Mouse (Mus musculus): ENCODE measurements around the gene Fxyd2. TPM values are rescaled to one million over a fixed set of nuclear protein-coding genes. Genes with fewer than 3 reads are reported as not detected.

Gene Fxyd2
- total and polyA plus RNA-seq, 2 experiments from 2014 or later, result 17.1 to 19.5 TPM

GRCm38 (mm10) chr9:45421209-45421608 is 21.7 kb downstream of the Fxyd2 start:
- Histone ChIP-seq H3K4me2 (ENCODE audit: low read depth, low read length) (no peak overlapping the region), H3K4me3 (ENCODE audit: low read length) (no peak overlapping the region), H3K9me3 (ENCODE audit: low read length) (no peaks in the 10 kb centered on the region), H3K27ac (no peak overlapping the region), H3K27me3 (ENCODE audit: insufficient read depth, low read length) (no peaks in the 10 kb centered on the region), H3K36me3 (ENCODE audit: insufficient read depth, low read length) (no peaks in the 10 kb centered on the region), H3K9ac (replicated peaks; ENCODE audit: low read length) (no peak overlapping the region), H3K4me1 (ENCODE audit: insufficient read depth, low read length) (no peaks in the 10 kb centered on the region)
- TF ChIP-seq CTCF (IDR thresholded peaks at IDR 0.05; ENCODE audit: low read depth), result peak; percentile 65
- ATAC-seq (no peak), DNase-seq (ENCODE audit: low spot score) (peak; percentile 59)
- WGBS, result 63% methylated on average over 8 of the region's 8 CpGs

- H3K4me3 ChIP-seq (ENCODE audit: low read length), result no peak overlapping the region
- no peaks in the 10 kb centered on the region for H3K4me1 ChIP-seq (ENCODE audit: insufficient read depth, low read length)
- H3K27me3 ChIP-seq (ENCODE audit: insufficient read depth, low read length), result no peaks in the 10 kb centered on the region
- no peaks in the 10 kb centered on the region for H3K9me3 ChIP-seq (ENCODE audit: low read length)
- no peak for DNase-seq (ENCODE audit: low spot score)
- 70% methylated on average over 7 of the region's 7 CpGs for WGBS
- H3K27ac ChIP-seq, result no peak overlapping the region
- no peaks in the 10 kb centered on the region for H3K36me3 ChIP-seq (ENCODE audit: insufficient read depth, low read length)
- H3K9ac ChIP-seq (replicated peaks; ENCODE audit: low read length), result no peak overlapping the region
- TF ChIP-seq CTCF (IDR thresholded peaks at IDR 0.05; ENCODE audit: low read depth), result no peak
- no peak for ATAC-seq
- no peak overlapping the region for H3K4me2 ChIP-seq (ENCODE audit: low read depth, low read length)
These were observed 23.4 kb downstream of the Fxyd2 start for GRCm38 (mm10) chr9:45422761-45423298.

DNA sequence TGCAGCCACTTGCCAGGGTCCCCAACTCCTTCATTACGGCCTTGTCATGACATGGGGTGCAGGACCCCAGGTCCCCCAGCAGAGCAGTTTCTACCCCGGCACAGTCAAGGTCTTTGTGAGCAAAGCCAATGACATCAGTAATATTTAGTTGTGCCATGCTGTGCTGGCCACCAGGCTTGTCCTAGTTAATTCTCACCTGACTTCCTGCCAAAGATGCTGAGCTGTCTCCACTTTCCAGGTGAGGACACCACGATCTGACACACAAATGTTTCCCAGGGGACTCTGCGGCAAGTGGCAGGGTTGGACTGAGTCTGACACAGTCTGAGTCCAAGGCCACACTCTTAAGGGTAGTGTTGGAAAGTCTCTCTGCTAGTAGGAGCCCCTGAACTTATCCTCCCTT is 27.0 kb downstream of the Fxyd2 start, which contains the start of gene Dscaml1:
Gene Dscaml1, plus strand, starts transcription at position 173 of the 400 bp plus-strand sequence.
- H3K9ac ChIP-seq (replicated peaks; ENCODE audit: low read length), result no peak within 1 kb of the TSS
- H3K36me3 ChIP-seq (ENCODE audit: insufficient read depth, low read length), result no peaks in the 10 kb centered on the region
- no peak within 1 kb of the TSS for H3K4me3 ChIP-seq (ENCODE audit: low read length)
- H3K27me3 ChIP-seq (ENCODE audit: insufficient read depth, low read length), result no peaks in the 10 kb centered on the region; the same call in 1 of the 2 replicates
- ATAC-seq (no peak), DNase-seq (ENCODE audit: low spot score) (no peak)
- H3K9me3 ChIP-seq (ENCODE audit: low read length), result no peaks in the 10 kb centered on the region
- H3K4me1 ChIP-seq (ENCODE audit: insufficient read depth, low read length), result no peaks in the 10 kb centered on the region
- no peak within 1 kb of the TSS for H3K27ac ChIP-seq
- 75% methylated on average over 4 of the region's 4 CpGs for WGBS
- TF ChIP-seq CTCF (IDR thresholded peaks at IDR 0.05; ENCODE audit: low read depth), result no peak
- H3K4me2 ChIP-seq (ENCODE audit: low read depth, low read length), result no peak within 1 kb of the TSS

DNA sequence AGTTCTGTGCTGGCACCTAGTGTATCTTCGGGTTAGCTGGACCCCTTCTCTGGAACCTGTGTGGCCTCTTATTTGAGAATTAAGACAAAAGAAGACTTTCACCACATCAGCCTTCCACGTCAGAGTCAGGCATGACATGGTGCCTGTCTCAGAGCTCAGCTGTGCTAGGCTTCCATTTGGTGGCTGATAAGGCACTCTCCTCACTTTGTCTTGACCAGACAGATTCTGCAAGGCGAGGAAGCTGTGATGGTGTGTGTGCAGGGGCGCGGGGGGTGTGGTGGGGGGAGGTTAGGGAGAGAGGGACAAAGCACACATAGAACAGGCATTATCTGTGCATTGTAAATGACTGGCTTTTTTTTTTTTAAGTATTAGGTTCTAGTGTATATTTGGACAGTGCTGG is 29.9 kb downstream of the Fxyd2 start:
- H3K4me1 ChIP-seq (ENCODE audit: insufficient read depth, low read length), result peaks cover 18% of the 10 kb centered on the region; the same call in 1 of the 2 replicates
- no peaks in the 10 kb centered on the region for H3K9me3 ChIP-seq (ENCODE audit: low read length)
- no peak overlapping the region for H3K9ac ChIP-seq (replicated peaks; ENCODE audit: low read length)
- DNase-seq (ENCODE audit: low spot score) (no peak), ATAC-seq (no peak)
- WGBS, result 33% methylated on average over 5 of the region's 5 CpGs
- no peak overlapping the region for H3K27ac ChIP-seq
- no peaks in the 10 kb centered on the region for H3K36me3 ChIP-seq (ENCODE audit: insufficient read depth, low read length)
- no peak for TF ChIP-seq CTCF (IDR thresholded peaks at IDR 0.05; ENCODE audit: low read depth)
- H3K27me3 ChIP-seq (ENCODE audit: insufficient read depth, low read length), result no peaks in the 10 kb centered on the region; the same call in 1 of the 2 replicates
- H3K4me2 ChIP-seq (ENCODE audit: low read depth, low read length), result peak overlapping the region; percentile 86
- H3K4me3 ChIP-seq (ENCODE audit: low read length), result 0 out of 2 replicates have a peak overlapping the region, but pooled peaks have one; percentile 63

DNA sequence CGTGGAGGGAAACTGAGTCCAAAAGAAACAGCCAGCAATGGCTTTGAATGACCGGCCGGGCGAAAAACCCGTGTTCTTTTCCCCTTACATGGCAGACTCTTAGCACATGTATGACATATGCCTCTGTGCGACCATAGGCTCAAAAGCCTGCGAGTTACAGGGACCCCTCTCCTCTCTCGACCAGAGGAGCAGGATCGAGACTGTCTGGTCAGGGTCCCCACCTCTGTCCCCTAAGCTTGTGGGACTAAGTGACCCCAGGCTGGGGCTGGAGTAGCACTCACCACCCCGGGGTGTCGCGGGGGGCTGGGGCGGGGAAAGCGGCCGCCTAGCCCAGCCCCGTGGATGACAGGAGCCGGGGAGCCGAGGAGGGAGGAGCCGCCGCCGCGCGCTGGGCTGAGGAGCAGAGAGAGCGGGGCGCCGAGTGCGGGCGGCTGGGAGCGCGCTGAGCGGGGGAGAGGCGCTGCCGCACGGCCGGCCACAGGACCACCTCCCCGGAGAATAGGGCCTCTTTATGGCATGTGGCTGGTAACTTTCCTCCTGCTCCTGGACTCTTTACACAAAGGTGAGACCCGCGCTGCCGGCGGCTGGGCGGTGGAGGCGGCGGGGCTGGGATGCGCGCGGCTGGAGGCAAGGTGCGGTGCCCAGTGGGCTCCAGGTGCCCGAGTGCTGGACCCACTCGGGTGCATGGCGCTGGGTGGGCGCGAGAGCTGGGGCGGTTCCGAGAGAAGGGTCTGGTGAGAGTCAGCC is 30.7 kb downstream of the Fxyd2 start:
- H3K4me1 ChIP-seq (ENCODE audit: insufficient read depth, low read length), result peaks cover 22% of the 10 kb centered on the region; the same call in 1 of the 2 replicates
- peak; percentile 48 for ATAC-seq
- peak overlapping the region; percentile 74 for H3K27ac ChIP-seq
- H3K27me3 ChIP-seq (ENCODE audit: insufficient read depth, low read length), result no peaks in the 10 kb centered on the region; the same call in 1 of the 2 replicates
- peak; percentile 61 for DNase-seq (ENCODE audit: low spot score)
- no peak for TF ChIP-seq CTCF (IDR thresholded peaks at IDR 0.05; ENCODE audit: low read depth)
- H3K9me3 ChIP-seq (ENCODE audit: low read length), result no peaks in the 10 kb centered on the region
- WGBS, result 2% methylated on average over 53 of the region's 54 CpGs
- H3K9ac ChIP-seq (replicated peaks; ENCODE audit: low read length), result peak overlapping the region; percentile 70
- peak overlapping the region; percentile 86 for H3K4me2 ChIP-seq (ENCODE audit: low read depth, low read length)
- H3K4me3 ChIP-seq (ENCODE audit: low read length), result peak overlapping the region; percentile 63
- H3K36me3 ChIP-seq (ENCODE audit: insufficient read depth, low read length), result no peaks in the 10 kb centered on the region

DNA sequence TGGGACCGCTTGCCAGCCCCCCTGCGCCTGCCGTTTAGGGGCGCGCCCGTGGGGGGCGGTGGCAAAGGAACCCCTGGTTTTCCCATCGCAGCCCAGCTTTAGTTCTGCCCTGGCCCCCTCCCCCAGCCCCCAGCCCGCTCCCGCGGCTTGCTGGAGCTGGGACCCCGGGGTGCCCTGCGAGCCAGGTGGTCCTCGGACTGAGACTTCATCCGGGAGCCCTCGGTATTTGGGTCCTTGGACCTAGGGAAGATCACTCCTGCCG is 31.2 kb downstream of the Fxyd2 start:
- no peak for DNase-seq (ENCODE audit: low spot score)
- no peaks in the 10 kb centered on the region for H3K36me3 ChIP-seq (ENCODE audit: insufficient read depth, low read length)

More for the DNA sequence above, 31.2 kb downstream of the Fxyd2 start:
- Histone ChIP-seq H3K27me3 (ENCODE audit: insufficient read depth, low read length) (no peaks in the 10 kb centered on the region; the same call in 1 of the 2 replicates), H3K4me2 (ENCODE audit: low read depth, low read length) (peak overlapping the region; percentile 86), H3K4me3 (ENCODE audit: low read length) (peak overlapping the region; percentile 63), H3K9ac (replicated peaks; ENCODE audit: low read length) (peak overlapping the region; percentile 70), H3K4me1 (ENCODE audit: insufficient read depth, low read length) (peaks cover 27% of the 10 kb centered on the region; the same call in 1 of the 2 replicates), H3K27ac (peak overlapping the region; percentile 74; the same call in 1 of the 2 replicates), H3K9me3 (ENCODE audit: low read length) (no peaks in the 10 kb centered on the region)
- TF ChIP-seq CTCF (IDR thresholded peaks at IDR 0.05; ENCODE audit: low read depth), result no peak
- under 1% methylated on average over 15 of the region's 17 CpGs for WGBS
- 0 out of 2 replicates have a peak, but pooled peaks have one; percentile 5 for ATAC-seq

Measured in hindbrain, postnatal 0 days (tissue).